Mouse (Mus musculus) hindbrain, embryonic 13.5 days (tissue): ENCODE results near the gene En1. TPM values are rescaled to one million over a fixed set of nuclear protein-coding genes. Genes with fewer than 3 reads are reported as not detected.

Experiments
- ATAC-seq: fragments of 200-750 bp; cut with Nextera tagmentation; 2 replicates; pipeline ENCODE4 v1.8.0; 2017; ENCODE audit warnings: moderate TSS enrichment; ENCODE audit not compliant: low FRiP score
- H3K27ac ChIP-seq: fragments of 300-500 bp; sonication (generic); 2 replicates; pipeline ENCODE4 v1.5.1; 2015; ENCODE audit warnings: inconsistent platforms, mild to moderate bottlenecking, moderate library complexity
- H3K27me3 ChIP-seq: fragments of 300-500 bp; sonication (generic); 2 replicates; pipeline ENCODE4 v1.6.1; 2015; ENCODE audit warnings: mild to moderate bottlenecking, inconsistent platforms
- H3K36me3 ChIP-seq: fragments of 300-500 bp; sonication (generic); 2 replicates; pipeline ENCODE4 v1.6.1; 2015; ENCODE audit warnings: mild to moderate bottlenecking, inconsistent platforms
- H3K4me1 ChIP-seq: fragments of 300-500 bp; sonication (generic); replicated peaks from 2 replicates; pipeline ENCODE4 v1.6.1; 2015; ENCODE audit warnings: inconsistent platforms
- H3K4me2 ChIP-seq: fragments of 300-500 bp; sonication (generic); 2 replicates; pipeline ENCODE4 v1.6.1; 2015; ENCODE audit warnings: inconsistent platforms, mild to moderate bottlenecking, moderate library complexity
- H3K4me3 ChIP-seq: fragments of 300-500 bp; sonication (generic); 2 replicates; pipeline ENCODE4 v1.5.1; 2015; ENCODE audit warnings: mild to moderate bottlenecking, inconsistent platforms
- H3K9ac ChIP-seq: fragments of 300-500 bp; sonication (generic); 2 replicates; pipeline ENCODE4 v1.6.1; 2015; ENCODE audit warnings: mild to moderate bottlenecking, inconsistent platforms
- H3K9me3 ChIP-seq: fragments of 300-500 bp; sonication (generic); 2 replicates; pipeline ENCODE4 v1.6.1; 2016; ENCODE audit warnings: inconsistent platforms
- WGBS: fragments of 180-500 bp; shearing (Covaris S2); methylation state at CpG from one replicate; pipeline ENCODE4 v1.1.7; 2015; 5-methylcytosine and 5-hydroxymethylcytosine counted together
- polyA plus RNA-seq: library from polyadenylated mRNA; unstranded; fragments of >200 nt; fragmentation: Nextera tagmentation; extraction: Ambion mirVana; gene quantifications from 2 replicates; pipeline ENCODE4 v1.2.1, GENCODE M21; 2015

En1 gene
- polyA plus RNA-seq, 1 experiment from 2014 or later: 4.0 TPM

- peaks cover 91% of the 10 kb centered on the region for H3K27me3 ChIP-seq
- peak overlapping the region; percentile 86 for H3K27ac ChIP-seq
- H3K36me3 ChIP-seq: no peaks in the 10 kb centered on the region
- peak overlapping the region; percentile 47 for H3K4me3 ChIP-seq
- H3K9me3 ChIP-seq: no peaks in the 10 kb centered on the region
- H3K9ac ChIP-seq: peak overlapping the region; percentile 77
- H3K4me1 ChIP-seq: peaks cover 29% of the 10 kb centered on the region
- WGBS: under 1% methylated on average over 65 of the region's 83 CpGs
- peak; percentile 40 for ATAC-seq
- H3K4me2 ChIP-seq: peak overlapping the region; percentile 61
Measured at GRCm38 (mm10) chr1:120602876-120603655, 848 bp downstream of the En1 start.

GRCm38 (mm10) chr1:120603656-120604051 lies 1.4 kb downstream of the En1 start:
- H3K9ac ChIP-seq: peak overlapping the region; percentile 77
- 1% methylated on average over 35 of the region's 35 CpGs for WGBS
- peaks cover 29% of the 10 kb centered on the region for H3K4me1 ChIP-seq
- no peak for ATAC-seq
- H3K9me3 ChIP-seq: no peaks in the 10 kb centered on the region
- peak overlapping the region; percentile 86 for H3K27ac ChIP-seq
- peak overlapping the region; percentile 61 for H3K4me2 ChIP-seq
- H3K4me3 ChIP-seq: peak overlapping the region; percentile 47
- peaks cover 91% of the 10 kb centered on the region for H3K27me3 ChIP-seq
- no peaks in the 10 kb centered on the region for H3K36me3 ChIP-seq

- ATAC-seq: no peak
- 2% methylated on average over 30 of the region's 30 CpGs for WGBS
- Histone ChIP-seq H3K27me3 (peaks cover 91% of the 10 kb centered on the region), H3K4me2 (peak overlapping the region; percentile 61), H3K36me3 (no peaks in the 10 kb centered on the region), H3K9ac (peak overlapping the region; percentile 77), H3K4me1 (peaks cover 29% of the 10 kb centered on the region), H3K4me3 (peak overlapping the region; percentile 47), H3K27ac (peak overlapping the region; percentile 86), H3K9me3 (no peaks in the 10 kb centered on the region)
Measured at GRCm38 (mm10) chr1:120604431-120605142, 2.4 kb downstream of the En1 start.

GRCm38 (mm10) chr1:120605143-120605435 lies 2.9 kb downstream of the En1 start:
- peak overlapping the region; percentile 86 for H3K27ac ChIP-seq
- H3K4me3 ChIP-seq: peak overlapping the region; percentile 47
- 3% methylated on average over 8 of the region's 8 CpGs for WGBS
- peak overlapping the region; percentile 77 for H3K9ac ChIP-seq
- H3K4me1 ChIP-seq: peaks cover 24% of the 10 kb centered on the region
- H3K36me3 ChIP-seq: no peaks in the 10 kb centered on the region
- peak overlapping the region; percentile 61 for H3K4me2 ChIP-seq
- ATAC-seq: no peak
- no peaks in the 10 kb centered on the region for H3K9me3 ChIP-seq
- H3K27me3 ChIP-seq: peaks cover 91% of the 10 kb centered on the region

- ATAC-seq: no peak
- no peaks in the 10 kb centered on the region for H3K36me3 ChIP-seq
- peaks cover 91% of the 10 kb centered on the region for H3K27me3 ChIP-seq
- 5% methylated on average over 6 of the region's 6 CpGs for whole genome bisulfite sequencing
- peaks cover 23% of the 10 kb centered on the region for H3K4me1 ChIP-seq
- no peaks in the 10 kb centered on the region for H3K9me3 ChIP-seq
- peak overlapping the region; percentile 77 for H3K9ac ChIP-seq
- peak overlapping the region; percentile 47 for H3K4me3 ChIP-seq
- H3K27ac ChIP-seq: peak overlapping the region; percentile 86
- H3K4me2 ChIP-seq: peak overlapping the region; percentile 61
Measured at GRCm38 (mm10) chr1:120605521-120606310, 3.5 kb downstream of the En1 start.

GRCm38 (mm10) chr1:120606641-120607575 lies 4.7 kb downstream of the En1 start:
- 1% methylated on average over 52 of the region's 52 CpGs for WGBS
- Histone ChIP-seq H3K27ac (peak overlapping the region; percentile 86), H3K36me3 (no peaks in the 10 kb centered on the region), H3K4me1 (peaks cover 23% of the 10 kb centered on the region), H3K9ac (peak overlapping the region; percentile 77), H3K9me3 (no peaks in the 10 kb centered on the region), H3K4me3 (peak overlapping the region; percentile 47), H3K4me2 (peak overlapping the region; percentile 61), H3K27me3 (peaks cover 93% of the 10 kb centered on the region)
- ATAC-seq: no peak

- ATAC-seq: no peak
- H3K4me3 ChIP-seq: peak overlapping the region; percentile 47
- H3K4me1 ChIP-seq: peaks cover 17% of the 10 kb centered on the region
- H3K9ac ChIP-seq: peak overlapping the region; percentile 46; the same call in 1 of the 2 replicates
- peaks cover 95% of the 10 kb centered on the region for H3K27me3 ChIP-seq
- H3K9me3 ChIP-seq: no peaks in the 10 kb centered on the region
- no peak overlapping the region for H3K27ac ChIP-seq
- WGBS: 4% methylated on average over 11 of the region's 11 CpGs
- no peaks in the 10 kb centered on the region for H3K36me3 ChIP-seq
- peak overlapping the region; percentile 61 for H3K4me2 ChIP-seq
Measured at GRCm38 (mm10) chr1:120607576-120608400, 5.6 kb downstream of the En1 start.

- peak overlapping the region; percentile 11 for H3K4me3 ChIP-seq
Measured at GRCm38 (mm10) chr1:120608461-120608860, 6.2 kb downstream of the En1 start.

GRCm38 (mm10) chr1:120609611-120610010 lies 7.4 kb downstream of the En1 start:
- H3K27me3 ChIP-seq: peaks cover 95% of the 10 kb centered on the region
- H3K9me3 ChIP-seq: no peaks in the 10 kb centered on the region
- no peak overlapping the region for H3K9ac ChIP-seq
- ATAC-seq: no peak
- H3K4me1 ChIP-seq: peaks cover 7% of the 10 kb centered on the region
- 7% methylated on average over 6 of the region's 6 CpGs for WGBS
- peak overlapping the region; percentile 61 for H3K4me2 ChIP-seq
- H3K4me3 ChIP-seq: peak overlapping the region; percentile 11
- no peaks in the 10 kb centered on the region for H3K36me3 ChIP-seq
- H3K27ac ChIP-seq: peak overlapping the region; percentile 21; the same call in 1 of the 2 replicates

More at GRCm38 (mm10) chr1:120608461-120608860, 6.2 kb downstream of the En1 start:
- Histone ChIP-seq H3K4me1 (peaks cover 10% of the 10 kb centered on the region), H3K9me3 (no peaks in the 10 kb centered on the region), H3K9ac (peak overlapping the region; percentile 43), H3K36me3 (no peaks in the 10 kb centered on the region), H3K4me2 (peak overlapping the region; percentile 61), H3K27me3 (peaks cover 95% of the 10 kb centered on the region), H3K27ac (peak overlapping the region; percentile 10; the same call in 1 of the 2 replicates)
- ATAC-seq: no peak
- WGBS: 16% methylated on average over 3 of the region's 3 CpGs

- Histone ChIP-seq H3K36me3 (no peaks in the 10 kb centered on the region), H3K27me3 (peaks cover 100% of the 10 kb centered on the region), H3K4me1 (peaks cover 3% of the 10 kb centered on the region; the same call in 1 of the 2 replicates), H3K9ac (no peak overlapping the region), H3K4me3 (no peak overlapping the region), H3K4me2 (peak overlapping the region; percentile 8; the same call in 1 of the 2 replicates), H3K27ac (no peak overlapping the region), H3K9me3 (no peaks in the 10 kb centered on the region)
- WGBS: 2% methylated on average over 32 of the region's 32 CpGs
- no peak for ATAC-seq
Measured at GRCm38 (mm10) chr1:120613461-120614306, 11.5 kb downstream of the En1 start.
